Mouse (Mus musculus) C3H10T1/2 (cell line): ENCODE data around the gene Tmx1. TPM values are rescaled to one million over a fixed set of nuclear protein-coding genes. Genes with fewer than 3 reads are reported as not detected.

Experiments
- polyA plus RNA-seq, 2 experiments: library from polyadenylated mRNA; unstranded; fragments of >200 nt; fragmentation: generic; extraction: Trizol; gene quantifications; one replicate each; pipeline ENCODE4 v1.2.1; 2012; ENCODE audit warnings: missing spikeins in 2 of 2

The Tmx1 gene
- polyA plus RNA-seq, result 10 to 100 TPM in 1 of 2 experiments, 1 to 10 TPM in 1; 2.1 to 12.6 TPM

DNA sequence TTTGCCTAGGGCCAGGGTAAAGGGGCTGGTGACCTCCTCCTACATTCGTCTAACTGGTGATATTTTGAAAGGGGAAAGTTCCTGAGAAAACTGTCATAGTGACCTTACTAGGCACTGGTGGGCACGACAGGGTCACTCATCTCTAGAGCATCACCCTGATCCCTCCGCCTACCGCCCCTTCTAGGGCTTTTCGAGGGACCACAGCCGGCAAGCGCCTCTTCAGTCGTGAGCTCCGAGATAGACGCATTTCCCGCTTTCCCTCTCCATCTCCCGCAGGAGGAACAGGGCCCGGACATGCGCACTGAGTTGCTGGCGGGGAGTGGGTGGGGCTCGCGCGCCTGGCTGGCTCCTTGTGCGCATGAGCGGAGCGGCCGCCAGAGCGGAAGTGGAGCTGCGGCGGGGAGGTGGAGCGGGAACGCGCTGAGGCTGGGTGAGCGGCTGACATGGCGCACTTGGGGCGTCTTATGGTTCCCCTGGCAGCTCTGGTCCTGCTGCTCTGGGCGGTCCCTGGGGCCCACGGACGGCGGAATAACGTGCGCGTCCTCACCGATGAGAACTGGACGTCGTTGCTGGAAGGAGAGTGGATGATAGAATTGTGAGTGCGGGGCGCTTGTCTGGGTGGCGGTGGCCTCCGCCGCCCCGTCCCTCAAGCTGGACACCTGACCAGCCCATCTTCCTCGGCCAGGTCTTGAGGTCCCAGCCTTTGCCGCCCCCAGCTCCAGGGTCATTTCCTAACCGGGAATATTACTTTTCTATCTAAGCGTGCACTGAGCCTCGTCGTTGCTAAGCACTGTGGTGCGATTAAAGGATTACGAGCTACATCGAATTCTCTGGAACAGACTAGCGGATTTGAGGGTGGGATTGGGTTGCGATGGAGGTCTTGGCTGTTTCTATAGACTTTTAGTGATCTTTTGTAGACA, at the start of gene Tmx1:
Gene Tmx1 (plus strand): TSS at position 370 of the 920 bp plus-strand sequence.

Other genes starting within 250 kb of the Tmx1 start
- not detected for gene Pygl, start 221.6 kb upstream of the Tmx1 start, polyA plus RNA-seq
- gene Trim9, start 105.5 kb upstream of the Tmx1 start, polyA plus RNA-seq, result under 1 TPM in 1 of 2 experiments, not detected in 1; 0.01 TPM